Mouse (Mus musculus) erythroblast, embryonic 14.5 days (primary cell): ENCODE data around the gene Pdx1. TPM values are rescaled to one million over a fixed set of nuclear protein-coding genes. Genes with fewer than 3 reads are reported as not detected.

Experiments used
- H3K27me3 ChIP-seq: 2 replicates; pipeline ENCODE4 v1.6.1; 2012; ENCODE audit warnings: inconsistent platforms; ENCODE audit not compliant: control insufficient read depth
- H3K36me3 ChIP-seq: 2 replicates; pipeline ENCODE4 v1.6.1; 2012; ENCODE audit warnings: mild to moderate bottlenecking, inconsistent platforms; ENCODE audit not compliant: control insufficient read depth
- H3K4me1 ChIP-seq: 2 replicates; pipeline ENCODE4 v1.6.1; 2012; ENCODE audit warnings: inconsistent platforms; ENCODE audit not compliant: control insufficient read depth
- H3K4me3 ChIP-seq: replicated peaks from 2 replicates; pipeline ENCODE3; 2012; ENCODE audit warnings: moderate library complexity, mild to moderate bottlenecking, inconsistent platforms
- H3K9me3 ChIP-seq: 2 replicates; pipeline ENCODE4 v1.6.1; 2012; ENCODE audit warnings: low read length, inconsistent platforms, mixed read lengths; ENCODE audit not compliant: control insufficient read depth
- GATA1 ChIP-seq: IDR thresholded peaks from 2 replicates; pipeline ENCODE4 v1.6.1; 2012; ENCODE audit warnings: low read length, inconsistent platforms, mixed read lengths
- TAL1 ChIP-seq: IDR thresholded peaks from 3 replicates; pipeline ENCODE4 v1.6.1; 2012; ENCODE audit warnings: low read length, inconsistent platforms, mixed read lengths
- polyA plus RNA-seq: library from polyadenylated mRNA; stranded (reverse); fragments of >175 nt; gene quantifications from 2 replicates; pipeline ENCODE4 v1.2.3, GENCODE M21; 2012

Gene Pdx1
- polyA plus RNA-seq, 1 experiment, result not detected

DNA sequence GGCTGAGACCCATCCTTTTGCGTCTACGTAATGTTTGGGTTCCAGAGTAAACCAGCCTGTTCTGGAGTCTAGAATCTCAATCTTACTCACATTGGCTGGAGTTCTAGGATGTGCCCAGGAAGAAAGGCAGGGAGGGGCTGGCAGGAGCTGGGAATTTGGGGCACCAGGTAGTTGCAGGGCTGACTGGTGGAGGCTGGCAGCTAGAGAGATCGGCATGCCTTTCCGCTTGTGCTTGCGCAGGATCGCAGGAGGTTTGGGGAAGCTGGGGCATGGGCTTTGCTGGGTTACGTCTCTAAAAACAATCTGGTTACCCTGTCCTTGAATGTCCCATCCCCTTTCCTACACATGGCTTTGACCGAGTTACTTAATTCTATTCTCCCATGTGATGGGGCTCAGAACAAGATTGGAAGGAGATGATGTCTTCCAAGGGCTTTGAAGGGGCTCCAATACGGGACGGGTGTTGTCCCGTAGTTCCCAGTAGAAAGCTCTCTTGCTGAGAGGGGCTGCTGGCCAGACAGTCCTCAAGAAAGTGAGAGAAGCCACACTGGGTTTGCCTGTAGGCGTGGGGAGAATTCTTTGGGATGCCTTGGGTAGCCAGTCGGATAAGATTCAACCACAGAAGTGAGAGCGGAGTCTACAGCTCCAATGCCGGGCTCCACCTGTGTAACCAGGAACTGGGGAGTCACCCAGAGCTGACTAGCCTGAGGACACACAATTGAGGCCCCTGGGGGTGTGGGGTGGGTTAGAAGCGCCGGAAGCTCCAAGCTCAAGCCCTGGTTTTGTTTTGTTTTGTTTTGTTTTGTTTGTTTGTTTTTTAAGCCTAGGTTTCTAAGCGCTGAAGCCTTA is 7.2 kb downstream of the Pdx1 start:
- Histone ChIP-seq H3K27me3 (peaks cover 88% of the 10 kb centered on the region), H3K4me1 (no peaks in the 10 kb centered on the region), H3K36me3 (no peaks in the 10 kb centered on the region), H3K9me3 (no peaks in the 10 kb centered on the region; the same call in 1 of the 2 replicates), H3K4me3 (no peak overlapping the region)
- TF ChIP-seq TAL1 (no peak), GATA1 (no peak)

GRCm38 (mm10) chr5:147277547-147277925 is 7.8 kb downstream of the Pdx1 start:
- Histone ChIP-seq H3K4me3 (no peak overlapping the region), H3K27me3 (peaks cover 82% of the 10 kb centered on the region), H3K36me3 (no peaks in the 10 kb centered on the region), H3K4me1 (no peaks in the 10 kb centered on the region), H3K9me3 (no peaks in the 10 kb centered on the region; the same call in 1 of the 2 replicates)
- no peak for TF ChIP-seq TAL1

DNA sequence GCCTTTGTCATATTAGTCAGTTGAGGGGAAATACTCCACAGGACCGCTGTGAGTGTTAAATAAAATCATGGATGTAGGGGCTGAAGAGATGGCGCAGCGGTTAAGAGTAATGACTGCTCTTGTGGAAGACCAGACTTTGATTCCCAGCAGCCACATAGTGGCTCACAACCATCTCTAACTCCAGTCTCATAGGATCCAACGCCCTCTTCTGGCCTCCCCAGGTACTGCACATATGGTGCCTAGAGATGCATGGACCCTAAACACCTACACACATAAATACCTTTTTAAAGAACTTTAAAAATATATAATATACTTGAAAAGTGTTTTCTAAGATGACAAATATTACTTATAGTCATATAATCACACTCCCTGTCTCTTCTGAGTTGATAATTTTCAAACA is 14.6 kb downstream of the Pdx1 start:
- Histone ChIP-seq H3K4me3 (no peak overlapping the region), H3K36me3 (no peaks in the 10 kb centered on the region), H3K4me1 (no peaks in the 10 kb centered on the region), H3K27me3 (peaks cover 14% of the 10 kb centered on the region), H3K9me3 (no peaks in the 10 kb centered on the region)
- no peak for TF ChIP-seq TAL1
- TF ChIP-seq GATA1, result no peak

DNA sequence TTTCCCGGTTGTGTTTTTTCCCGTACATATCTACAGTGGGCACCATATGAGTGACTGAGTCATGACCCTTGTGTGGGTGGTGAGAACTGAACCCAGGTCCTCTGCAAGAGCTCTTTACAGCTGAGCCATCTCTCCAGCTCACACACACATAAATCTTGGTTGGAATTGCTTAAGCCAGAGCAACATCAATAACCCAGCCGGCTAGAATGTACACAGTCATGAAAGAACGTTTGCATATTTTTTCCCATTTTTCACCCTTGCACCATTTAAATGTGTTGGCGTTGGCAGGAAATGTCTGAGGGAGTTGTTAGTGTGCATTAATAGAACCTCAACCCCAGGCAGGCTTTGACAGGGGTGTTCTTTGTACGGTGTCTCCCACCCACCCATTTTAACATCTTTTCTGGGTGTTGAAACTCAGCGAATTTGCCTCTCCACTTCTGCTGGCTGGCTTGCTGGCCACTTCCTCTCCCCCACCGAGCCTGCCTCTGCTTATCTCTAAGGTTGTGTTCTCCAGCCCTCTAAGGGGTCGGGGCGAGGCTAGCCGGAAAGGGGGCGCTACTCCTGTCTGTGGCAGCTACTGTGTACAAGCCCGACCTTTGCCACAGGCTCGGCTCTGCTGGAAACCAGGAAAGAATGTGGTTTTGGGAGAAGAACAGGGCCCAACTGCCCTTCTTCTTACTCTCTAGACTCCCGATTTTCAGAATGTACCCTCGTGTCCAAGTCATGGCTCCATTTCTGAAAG is 22.2 kb downstream of the Pdx1 start:
- peaks cover 36% of the 10 kb centered on the region for H3K27me3 ChIP-seq
- no peak overlapping the region for H3K4me3 ChIP-seq
- H3K9me3 ChIP-seq, result no peaks in the 10 kb centered on the region
- no peaks in the 10 kb centered on the region for H3K36me3 ChIP-seq
- TF ChIP-seq GATA1, result no peak
- TF ChIP-seq TAL1, result no peak
- peaks cover 1% of the 10 kb centered on the region for H3K4me1 ChIP-seq

GRCm38 (mm10) chr5:147292506-147293120 is 22.9 kb downstream of the Pdx1 start:
- Histone ChIP-seq H3K4me3 (no peak overlapping the region), H3K36me3 (no peaks in the 10 kb centered on the region), H3K4me1 (peaks cover 1% of the 10 kb centered on the region), H3K9me3 (no peaks in the 10 kb centered on the region), H3K27me3 (peaks cover 41% of the 10 kb centered on the region)
- no peak for TF ChIP-seq TAL1
- no peak for TF ChIP-seq GATA1

GRCm38 (mm10) chr5:147293127-147293910 is 23.6 kb downstream of the Pdx1 start:
- no peaks in the 10 kb centered on the region for H3K9me3 ChIP-seq
- no peak overlapping the region for H3K4me3 ChIP-seq
- H3K4me1 ChIP-seq, result peaks cover 1% of the 10 kb centered on the region
- TF ChIP-seq GATA1, result no peak
- TF ChIP-seq TAL1, result no peak
- H3K36me3 ChIP-seq, result no peaks in the 10 kb centered on the region
- H3K27me3 ChIP-seq, result peaks cover 47% of the 10 kb centered on the region

DNA sequence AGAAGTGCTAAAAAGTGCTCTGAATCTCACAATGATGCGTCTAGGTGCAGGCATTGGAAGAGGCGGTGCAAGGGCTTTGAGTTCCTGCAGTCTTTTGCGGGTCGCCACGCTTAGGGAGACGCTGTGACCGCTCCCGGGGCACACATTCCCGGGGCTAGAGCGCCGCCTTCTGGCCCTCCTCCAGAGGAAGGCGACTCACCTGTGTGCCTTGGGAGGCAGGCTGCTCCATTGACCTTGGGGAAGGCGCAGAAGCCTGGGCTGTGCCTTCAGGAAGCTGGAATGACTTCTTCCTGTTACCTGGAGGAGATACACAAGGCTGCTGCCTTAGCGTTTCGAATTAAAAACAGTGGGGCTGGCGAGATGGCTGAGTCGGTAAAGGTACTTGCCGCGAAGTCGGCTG is 24.4 kb downstream of the Pdx1 start:
- Histone ChIP-seq H3K4me3 (no peak overlapping the region), H3K9me3 (no peaks in the 10 kb centered on the region), H3K27me3 (peaks cover 54% of the 10 kb centered on the region), H3K4me1 (peaks cover 1% of the 10 kb centered on the region), H3K36me3 (no peaks in the 10 kb centered on the region)
- TF ChIP-seq GATA1, result no peak
- TF ChIP-seq TAL1, result no peak

GRCm38 (mm10) chr5:147297249-147297648 is 27.5 kb downstream of the Pdx1 start:
- peaks cover 1% of the 10 kb centered on the region for H3K4me1 ChIP-seq
- no peak overlapping the region for H3K4me3 ChIP-seq
- no peaks in the 10 kb centered on the region for H3K36me3 ChIP-seq
- H3K9me3 ChIP-seq, result no peaks in the 10 kb centered on the region
- peaks cover 81% of the 10 kb centered on the region for H3K27me3 ChIP-seq
- TF ChIP-seq TAL1 (no peak), GATA1 (no peak)
